ENCODE assay signal across 9 mouse cellular contexts in genomic region chr16:93458598-93459496, GRCm38 (mm10).
DNase-seq lines count a peak whose midpoint lies in the region; ATAC-seq lines count a peak whose summit lies in the region.
"Had no signal": no experiment of that assay in that cellular context is flagged by ENCODE, and none has a peak within 500 bp of the region (broad histone marks: within the 10 kb centered on the region; RNA-seq: fewer than 3 reads in every experiment).

No protein-coding gene starts in this region.

- no peak overlapping the region for H3K4me2 ChIP-seq in midbrain, embryonic 11.5 days
- no peak overlapping the region for H3K4me2 ChIP-seq in hindbrain, embryonic 11.5 days (replicated peaks; ENCODE audit: low read depth, low read length)
- peak overlapping the region; percentile 33; the same call in 1 of the 2 replicates for H3K4me2 ChIP-seq in neural tube, embryonic 13.5 days
- H3K4me2 ChIP-seq in intestine, embryonic 15.5 days (replicated peaks) = no peak overlapping the region

- WGBS in midbrain, embryonic 11.5 days = 46% methylated on average over 24 of the region's 25 CpGs
- 45% methylated on average over 25 of the region's 25 CpGs for WGBS in midbrain, embryonic 10.5 days
- WGBS in hindbrain, embryonic 11.5 days = 46% methylated on average over 25 of the region's 25 CpGs
- WGBS in neural tube, embryonic 13.5 days = 48% methylated on average over 25 of the region's 25 CpGs
- WGBS in intestine, embryonic 15.5 days = 48% methylated on average over 25 of the region's 25 CpGs

- H3K4me1 ChIP-seq in midbrain, embryonic 11.5 days (ENCODE audit: control insufficient read depth, insufficient read depth, low read length) = peaks cover 4% of the 10 kb centered on the region; the same call in 1 of the 2 replicates
- peaks cover 16% of the 10 kb centered on the region for H3K4me1 ChIP-seq in midbrain, embryonic 10.5 days
- H3K4me1 ChIP-seq in hindbrain, embryonic 11.5 days (replicated peaks; ENCODE audit: control insufficient read depth, insufficient read depth, low read length) = no peaks in the 10 kb centered on the region
- peaks cover 25% of the 10 kb centered on the region for H3K4me1 ChIP-seq in neural tube, embryonic 13.5 days (replicated peaks)
- H3K4me1 ChIP-seq in intestine, embryonic 15.5 days (replicated peaks) = no peaks in the 10 kb centered on the region; the same call in 1 of the 2 replicates

- ATAC-seq in midbrain, embryonic 11.5 days (ENCODE audit: low FRiP score) = peak; percentile 33; the same call in 1 of the 2 replicates
- no peak for ATAC-seq in hindbrain, embryonic 11.5 days (ENCODE audit: low FRiP score)
- peak; percentile 47; the same call in 1 of the 2 replicates for ATAC-seq in neural tube, embryonic 13.5 days (ENCODE audit: low read depth)
- no peak for ATAC-seq in intestine, embryonic 15.5 days

- H3K27me3 ChIP-seq in midbrain, embryonic 11.5 days (ENCODE audit: control insufficient read depth, insufficient read depth, low read length) = no peaks in the 10 kb centered on the region
- peaks cover 6% of the 10 kb centered on the region for H3K27me3 ChIP-seq in midbrain, embryonic 10.5 days (ENCODE audit: low read depth, poor library complexity, severe bottlenecking)
- no peaks in the 10 kb centered on the region for H3K27me3 ChIP-seq in hindbrain, embryonic 11.5 days (ENCODE audit: control insufficient read depth, insufficient read depth, low read length)
- H3K27me3 ChIP-seq in neural tube, embryonic 13.5 days = peaks cover 2% of the 10 kb centered on the region
- H3K27me3 ChIP-seq in intestine, embryonic 15.5 days (replicated peaks) = no peaks in the 10 kb centered on the region

- H3K27ac ChIP-seq in midbrain, embryonic 11.5 days (ENCODE audit: low read depth, low read length) = no peak overlapping the region
- H3K27ac ChIP-seq in midbrain, embryonic 10.5 days (replicated peaks) = no peak overlapping the region
- no peak overlapping the region for H3K27ac ChIP-seq in hindbrain, embryonic 11.5 days (ENCODE audit: low read depth, low read length)
- H3K27ac ChIP-seq in neural tube, embryonic 13.5 days (replicated peaks) = peak overlapping the region; percentile 54
- no peak overlapping the region for H3K27ac ChIP-seq in intestine, embryonic 15.5 days

- DNase-seq in embryo, embryonic 10 days (ENCODE audit: low spot score) = peak; percentile 46
- DNase-seq in embryo, embryonic 9.5 days (ENCODE audit: extremely low spot score) = no peak
- DNase-seq in midbrain, embryonic 11.5 days (ENCODE audit: low spot score, missing footprints) = peak; percentile 91
- no peak for DNase-seq in midbrain, embryonic 10.5 days (ENCODE audit: low spot score)
- peak; percentile 41 for DNase-seq in hindbrain, embryonic 11.5 days (ENCODE audit: low spot score)
- DNase-seq in layer of hippocampus, adult 18-20 months (ENCODE audit: low spot score in 2 of 2) = no peak

- no peaks in the 10 kb centered on the region for H3K36me3 ChIP-seq in midbrain, embryonic 11.5 days (ENCODE audit: control insufficient read depth, insufficient read depth, low read length)
- H3K36me3 ChIP-seq in midbrain, embryonic 10.5 days = no peaks in the 10 kb centered on the region
- no peaks in the 10 kb centered on the region for H3K36me3 ChIP-seq in hindbrain, embryonic 11.5 days (ENCODE audit: control insufficient read depth, insufficient read depth, low read length)
- H3K36me3 ChIP-seq in neural tube, embryonic 13.5 days = no peaks in the 10 kb centered on the region
- H3K36me3 ChIP-seq in intestine, embryonic 15.5 days = no peaks in the 10 kb centered on the region

- H3K9me3 ChIP-seq in midbrain, embryonic 11.5 days (ENCODE audit: control insufficient read depth, low read length) = no peaks in the 10 kb centered on the region
- H3K9me3 ChIP-seq in midbrain, embryonic 10.5 days (replicated peaks) = no peaks in the 10 kb centered on the region
- no peaks in the 10 kb centered on the region for H3K9me3 ChIP-seq in hindbrain, embryonic 11.5 days (ENCODE audit: control insufficient read depth, low read length)
- no peaks in the 10 kb centered on the region for H3K9me3 ChIP-seq in neural tube, embryonic 13.5 days
- H3K9me3 ChIP-seq in intestine, embryonic 15.5 days = no peaks in the 10 kb centered on the region
- H3K9me3 ChIP-seq: megakaryocyte, embryonic 14.5 days had no signal

- H3K9ac ChIP-seq in midbrain, embryonic 11.5 days (ENCODE audit: low read length) = no peak overlapping the region
- H3K9ac ChIP-seq in hindbrain, embryonic 11.5 days (ENCODE audit: low read depth, low read length) = no peak overlapping the region
- H3K9ac ChIP-seq in neural tube, embryonic 13.5 days = 0 out of 2 replicates have a peak overlapping the region, but pooled peaks have one; percentile 45
- H3K9ac ChIP-seq in intestine, embryonic 15.5 days = no peak overlapping the region

- H3K4me3 ChIP-seq in midbrain, embryonic 11.5 days (ENCODE audit: low read depth, low read length) = no peak overlapping the region
- no peak overlapping the region for H3K4me3 ChIP-seq in midbrain, embryonic 10.5 days
- H3K4me3 ChIP-seq in hindbrain, embryonic 11.5 days (ENCODE audit: low read depth, low read length) = no peak overlapping the region
- no peak overlapping the region for H3K4me3 ChIP-seq in neural tube, embryonic 13.5 days
- H3K4me3 ChIP-seq in intestine, embryonic 15.5 days (replicated peaks) = no peak overlapping the region
- H3K4me3 ChIP-seq: megakaryocyte, embryonic 14.5 days had no signal

Comparison
In these comparisons a context has a peak if more than half of its experiments do, and no peak if none do; other contexts are left out.
1. DNase-seq: peak in embryo, embryonic 10 days (single experiment), midbrain, embryonic 11.5 days (single experiment) and hindbrain, embryonic 11.5 days (single experiment); none in embryo, embryonic 9.5 days (single experiment), midbrain, embryonic 10.5 days (single experiment) and layer of hippocampus, adult 18-20 months (0 of 2).
2. ATAC-seq: peak in midbrain, embryonic 11.5 days (single experiment) and neural tube, embryonic 13.5 days (single experiment); none in hindbrain, embryonic 11.5 days (single experiment) and intestine, embryonic 15.5 days (single experiment).